Mouse (Mus musculus) gonadal fat pad, adult 2 months (tissue): Measurements from ENCODE around the gene Snx30. TPM values are rescaled to one million over a fixed set of nuclear protein-coding genes. Genes with fewer than 3 reads are reported as not detected.
"Not testable (repeated sequence)": the region's sequence is repeated elsewhere in the genome, so short reads cannot be mapped to it uniquely, and the experiment has no call there.

ENCODE experiments used
- DNase-seq: peaks from one replicate; pipeline ENCODE4 v3.0.0-alpha.2; 2012; ENCODE audit warnings: low read depth
- polyA plus RNA-seq: library from polyadenylated mRNA; depleted of rRNA; stranded (reverse); fragments of >200 nt; gene quantifications from 2 replicates; pipeline ENCODE4 v1.2.3, GENCODE M21; 2012; rRNA removed

Snx30 gene
- 6.2 and 7.0 TPM in 2 replicates for polyA plus RNA-seq

DNA sequence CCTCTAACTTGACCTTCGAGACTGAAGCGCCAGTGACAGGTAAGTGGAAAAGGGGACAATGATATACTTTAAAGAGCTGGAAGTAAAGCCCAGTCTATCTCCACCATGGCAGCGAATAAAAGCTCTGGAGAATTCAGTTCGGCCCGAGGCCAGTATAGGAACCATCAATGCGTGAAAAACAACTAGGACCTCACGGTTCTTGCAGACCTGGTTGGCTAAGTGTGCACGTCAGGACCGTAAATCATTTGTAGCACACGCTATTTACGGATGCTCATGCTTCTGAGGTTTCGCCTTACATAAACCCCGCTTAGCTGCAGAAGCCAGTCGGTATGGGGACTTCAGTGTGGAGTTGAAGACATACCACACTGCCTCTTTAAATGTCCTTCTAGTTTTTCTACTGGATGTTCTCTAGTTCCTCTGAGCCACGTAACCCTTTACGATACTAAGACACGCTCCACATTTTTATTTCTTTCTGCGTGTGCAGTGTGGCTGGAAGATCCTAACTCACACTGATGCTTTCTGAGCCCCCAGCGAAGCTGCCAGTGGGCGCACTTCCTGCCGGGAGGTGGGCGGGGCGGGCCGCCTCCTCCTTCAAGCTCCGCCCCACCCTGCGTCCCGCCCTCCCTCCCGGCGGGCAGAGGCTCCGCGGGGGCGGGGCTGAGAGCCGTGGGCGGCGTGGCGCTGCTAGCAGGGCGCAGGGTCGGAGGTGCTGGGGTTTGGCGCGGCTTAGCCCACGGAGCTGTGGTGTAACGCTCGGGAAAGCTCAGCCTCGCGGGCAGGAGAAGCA, at the start of gene Snx30:
Gene Snx30, plus strand, starts transcription at position 660 of the 787 bp plus-strand sequence.
- no peak for DNase-seq

DNA sequence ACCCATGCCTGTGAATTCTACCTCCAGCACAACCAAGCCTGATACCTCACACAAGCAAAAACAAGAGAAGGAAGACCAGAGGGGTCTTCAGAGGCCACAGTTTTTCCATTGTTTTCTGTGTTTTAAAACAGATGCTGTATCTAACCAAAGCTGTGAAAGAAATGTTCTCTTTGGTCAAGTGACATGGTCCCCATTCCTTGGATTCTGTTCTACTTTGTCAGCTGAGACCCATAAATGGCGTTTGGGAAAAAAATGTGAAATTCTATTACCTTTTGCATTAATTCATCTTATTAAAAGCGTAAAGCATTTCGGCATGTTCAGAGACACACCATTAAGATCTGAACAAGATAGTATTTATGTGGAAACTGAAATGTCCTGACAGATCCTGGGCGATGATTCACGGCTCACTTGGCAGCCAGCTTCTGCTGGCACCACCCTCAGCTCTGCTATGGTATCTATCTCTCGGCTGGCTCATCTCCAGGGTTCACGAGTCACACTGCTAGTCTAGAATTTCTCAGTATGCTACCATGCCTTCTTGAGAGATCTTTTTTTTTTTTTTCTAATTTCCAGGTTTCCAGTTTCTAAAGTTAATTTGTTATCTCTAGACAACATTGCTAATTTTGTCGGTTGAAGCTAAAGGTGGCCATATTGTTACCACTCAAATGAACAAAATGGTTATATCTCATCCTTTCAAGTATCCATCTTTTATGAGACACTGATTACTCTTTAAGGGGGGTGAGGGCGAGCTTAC, 49.1 kb upstream of the Snx30 start:
- peak; percentile 58 for DNase-seq

DNA sequence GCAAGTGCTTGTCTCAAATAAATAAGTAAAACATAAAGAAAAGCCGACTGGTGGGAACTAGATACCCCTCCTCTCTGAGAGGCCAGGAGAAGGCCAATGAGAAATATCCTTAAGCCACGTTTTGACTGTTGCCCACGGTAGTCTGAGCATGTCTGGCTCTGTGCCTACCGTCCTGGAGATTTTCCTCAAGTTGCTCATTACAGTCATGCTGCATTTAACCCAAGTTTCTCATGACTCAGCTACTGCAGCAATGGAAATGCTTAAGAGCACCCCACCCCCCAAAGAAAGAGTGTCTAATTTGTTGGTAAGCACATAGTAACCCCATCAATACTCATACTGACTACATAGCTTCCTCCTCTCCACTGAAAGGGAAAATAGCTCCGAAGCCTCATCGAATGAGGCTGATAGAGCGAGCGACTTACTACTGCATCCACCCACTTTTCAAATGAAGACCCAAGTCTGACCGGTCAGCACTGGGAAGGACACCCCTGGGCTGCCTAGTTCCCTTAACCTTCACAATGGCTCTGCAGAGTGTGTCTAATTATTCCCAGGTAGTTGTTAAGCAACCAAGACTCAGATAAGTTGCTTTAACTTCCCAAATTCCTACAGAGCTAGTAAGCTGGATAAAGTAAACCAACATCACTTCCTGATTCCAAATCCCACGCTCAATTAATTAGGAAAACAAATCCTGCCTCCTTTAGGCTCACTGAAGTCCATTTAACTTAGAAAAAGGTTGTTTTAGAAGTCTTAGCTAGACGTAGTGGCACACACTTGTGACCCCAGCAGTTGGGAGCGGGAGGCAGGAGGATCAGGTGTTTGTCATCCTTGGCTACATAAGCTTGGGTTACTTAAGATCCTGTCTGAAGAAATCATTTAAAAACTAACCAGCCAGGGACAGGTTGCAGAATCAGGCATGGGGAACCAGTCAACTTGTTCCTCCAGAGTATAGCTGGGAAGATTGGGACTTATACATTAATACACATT, 47.9 kb upstream of the Snx30 start:
- no peak for DNase-seq

DNA sequence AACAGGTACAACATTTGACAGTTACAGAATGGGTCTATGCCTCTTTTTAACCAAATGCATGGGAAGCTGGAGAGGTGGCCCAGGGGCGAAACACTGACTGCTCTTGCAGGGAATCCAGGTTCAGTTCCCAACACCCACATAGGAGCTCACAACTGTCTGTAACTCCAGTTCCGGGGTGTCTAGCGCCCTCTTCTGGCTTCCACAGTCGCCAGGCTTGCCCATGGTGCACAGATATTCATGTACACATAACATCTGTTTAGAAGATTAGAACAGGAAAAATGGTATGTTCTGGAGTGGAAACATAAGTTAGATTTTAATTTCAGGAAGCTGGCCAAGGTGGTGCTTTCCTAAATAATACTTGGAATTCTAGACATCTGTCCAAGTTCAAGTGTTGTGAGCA, 45.6 kb upstream of the Snx30 start:
- no peak for DNase-seq

DNA sequence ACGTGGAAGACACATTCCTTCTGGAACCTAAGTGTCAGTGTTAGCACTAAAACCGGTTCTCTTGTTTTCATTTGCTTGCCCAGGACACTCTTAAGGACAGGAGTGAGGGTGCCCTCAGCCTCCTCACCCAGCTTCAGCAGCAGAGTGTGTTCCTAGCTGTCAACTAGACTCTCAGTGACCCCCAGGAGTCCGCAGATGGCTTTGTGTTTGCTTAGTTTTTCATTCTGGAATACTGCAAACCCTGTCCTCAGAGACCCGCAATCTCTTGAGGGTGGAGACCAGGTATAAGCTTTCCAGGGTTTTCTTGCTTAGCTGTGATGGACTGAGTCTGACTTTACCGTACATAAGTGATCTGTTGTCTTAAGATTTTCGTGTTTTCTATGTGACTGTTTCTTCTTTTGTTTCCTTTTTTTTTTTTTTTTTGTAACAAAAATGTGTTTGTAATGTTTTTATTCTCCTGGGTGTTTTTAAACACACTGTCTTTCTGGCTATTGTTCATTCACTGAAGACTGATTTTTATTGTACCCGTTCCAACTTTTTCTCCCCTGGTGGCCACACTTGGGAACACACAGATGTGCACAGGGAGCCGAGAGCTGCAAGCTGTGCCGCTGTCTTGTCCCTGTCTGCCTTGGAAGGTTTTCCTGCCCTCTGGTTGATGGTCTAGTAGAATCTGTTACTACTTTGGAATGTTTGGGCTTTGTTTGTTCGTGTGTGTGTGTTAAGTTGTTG, 44.8 kb upstream of the Snx30 start:
- DNase-seq = no peak

DNA sequence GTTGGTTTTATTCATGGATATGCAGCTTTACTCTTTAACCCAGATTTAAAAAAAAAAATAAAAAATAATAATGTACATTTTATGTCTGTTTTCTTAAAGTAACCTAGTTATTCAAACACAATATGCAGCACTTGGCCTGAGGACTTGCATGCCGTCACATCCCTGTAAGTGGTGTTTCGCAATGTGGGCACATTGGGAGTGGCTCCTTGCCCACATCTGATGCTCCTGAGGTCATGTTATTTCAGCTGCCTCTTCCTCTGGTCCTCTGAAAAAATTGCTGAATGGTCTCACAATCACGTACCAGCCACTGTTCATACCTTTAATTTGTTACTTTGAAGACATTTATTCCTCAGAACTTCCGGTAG, 44.3 kb upstream of the Snx30 start:
- no peak for DNase-seq

DNA sequence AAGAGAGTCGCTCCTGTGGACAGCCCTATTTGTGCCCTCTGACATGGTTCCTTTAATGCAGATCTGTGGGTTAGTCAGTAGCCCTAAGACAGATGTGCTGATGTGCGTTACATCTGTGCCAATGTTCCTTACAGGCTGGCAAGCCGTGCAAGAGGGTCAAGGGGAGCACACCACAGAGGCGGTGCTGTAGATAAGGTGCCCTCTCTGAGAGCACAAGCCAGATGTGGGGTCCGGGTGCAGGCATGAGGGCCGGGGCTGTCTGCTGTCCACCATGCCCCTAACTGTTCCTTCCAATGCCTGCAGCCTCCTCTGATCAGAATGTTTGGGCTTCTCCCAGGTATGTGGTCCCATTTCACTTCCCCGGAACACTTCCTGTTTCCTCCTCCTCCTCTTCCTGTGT, 40.7 kb upstream of the Snx30 start:
- DNase-seq = no peak

DNA sequence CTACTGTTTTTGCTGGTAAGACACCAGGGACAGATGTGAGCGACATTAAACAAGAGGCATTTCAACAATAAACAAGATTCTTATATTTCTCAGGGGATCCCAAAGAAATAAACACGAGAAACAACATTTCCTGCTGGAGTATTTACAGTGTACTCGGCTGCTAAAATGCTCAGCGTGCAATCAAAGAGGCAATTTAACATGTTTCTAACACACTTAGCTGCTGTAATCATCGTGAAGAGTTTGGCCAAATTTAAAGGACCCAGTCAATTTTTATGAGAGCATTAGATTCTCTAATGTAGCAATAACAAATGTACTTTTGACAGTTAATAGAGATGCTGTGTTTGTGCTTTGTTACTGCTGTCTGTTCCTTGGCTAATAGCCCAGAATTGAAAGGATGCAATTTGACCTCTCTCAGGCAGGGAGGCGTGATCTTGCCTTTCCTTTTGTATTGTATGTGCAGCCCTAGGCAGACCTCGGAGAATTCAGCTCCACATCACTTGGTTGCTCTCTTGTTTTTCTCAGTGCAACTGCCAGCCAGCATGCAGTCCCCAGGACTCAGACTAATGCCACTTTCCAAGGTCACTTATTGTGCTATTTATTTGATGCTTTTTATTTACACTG, 40.1 kb upstream of the Snx30 start:
- DNase-seq = no peak

DNA sequence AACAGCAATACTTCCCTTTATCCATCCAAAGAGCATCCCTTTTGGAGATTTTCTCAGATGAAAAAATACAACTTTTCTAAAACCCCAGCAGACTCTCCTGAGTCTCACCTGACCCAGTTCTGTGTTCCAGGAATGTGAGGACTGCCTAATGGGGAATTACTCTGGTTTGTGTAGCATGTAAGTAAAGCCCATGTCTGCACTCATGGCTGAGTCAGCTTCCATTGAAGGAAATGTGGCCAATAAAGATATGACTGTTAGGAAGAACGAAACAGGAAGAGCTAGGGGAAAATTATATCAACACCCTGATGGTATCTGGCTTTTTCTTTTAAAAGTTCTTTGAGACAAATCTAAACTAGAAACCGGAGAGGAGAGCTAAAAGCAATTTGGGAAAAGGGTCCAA, 37.9 kb upstream of the Snx30 start:
- DNase-seq = no peak

DNA sequence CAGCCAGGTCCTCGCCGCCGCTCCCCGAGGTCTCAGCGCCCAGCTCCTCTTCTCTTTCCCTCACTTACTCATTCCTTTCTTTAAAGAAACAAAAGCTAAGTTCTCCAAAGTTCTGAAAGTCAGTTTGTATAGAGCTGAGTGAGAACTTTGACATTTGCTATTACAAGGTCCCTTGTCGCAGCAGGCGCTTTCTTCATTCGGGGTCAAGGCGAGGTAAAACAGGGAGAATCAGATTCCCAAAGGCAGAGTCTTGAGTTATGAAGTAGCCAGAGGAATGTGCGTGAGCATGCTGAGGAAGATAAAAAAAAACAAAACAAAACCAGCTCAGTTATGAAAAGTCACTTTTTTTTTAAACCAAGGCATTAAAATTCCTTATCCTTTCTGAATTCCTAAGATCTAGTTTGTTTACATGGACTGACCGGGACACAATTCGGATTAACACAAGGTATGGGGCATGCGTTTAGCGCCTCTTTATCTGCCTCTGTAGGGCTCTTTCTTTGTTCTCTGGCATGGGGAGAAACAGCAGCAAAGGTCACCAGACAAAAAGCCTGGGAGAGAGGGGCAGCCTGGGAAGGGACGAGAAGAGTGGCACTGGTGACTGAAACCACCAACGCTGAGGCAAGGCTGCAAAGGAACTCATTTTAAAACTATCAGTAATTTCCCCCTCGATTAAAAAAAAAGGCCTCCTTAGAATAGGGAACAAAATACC, 33.3 kb upstream of the Snx30 start:
- DNase-seq = no peak

DNA sequence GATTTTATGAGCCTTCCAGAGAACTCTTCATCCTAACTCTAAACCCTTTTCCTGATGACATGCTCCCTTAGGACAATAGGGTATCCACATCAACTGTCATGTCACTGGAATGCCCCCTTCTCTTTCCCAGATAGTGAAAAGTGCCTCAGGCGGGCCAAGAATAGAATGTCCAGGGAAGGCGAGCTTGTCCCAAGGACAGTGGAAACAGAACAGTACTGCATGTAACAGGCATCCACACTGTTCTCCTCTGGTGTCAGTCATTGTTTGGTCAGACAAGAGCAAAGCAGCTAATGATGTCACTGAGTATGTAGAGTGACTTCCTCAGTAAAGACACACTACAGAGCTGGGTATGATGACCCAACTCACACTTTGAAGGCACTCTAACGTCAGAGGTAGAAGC, 27.8 kb upstream of the Snx30 start:
- no peak for DNase-seq

DNA sequence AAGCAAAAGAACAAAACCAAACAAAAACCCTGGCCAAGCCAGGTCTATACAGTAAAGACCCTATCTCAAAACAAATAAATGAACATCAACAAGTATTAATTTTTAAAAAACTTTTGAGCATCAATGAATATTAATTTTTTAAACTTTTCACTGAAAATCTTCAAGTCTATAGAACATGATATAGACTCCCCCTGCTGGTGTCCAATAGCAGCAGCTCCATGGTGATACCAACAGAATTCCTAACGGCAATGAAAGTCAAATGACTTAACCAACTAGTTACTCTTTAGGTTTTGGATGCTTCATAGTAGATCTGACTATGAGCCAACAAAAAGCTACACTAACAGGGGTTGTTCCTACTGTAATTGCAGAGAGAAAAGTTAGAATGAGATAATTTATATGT, 25.1 kb upstream of the Snx30 start:
- no peak for DNase-seq

DNA sequence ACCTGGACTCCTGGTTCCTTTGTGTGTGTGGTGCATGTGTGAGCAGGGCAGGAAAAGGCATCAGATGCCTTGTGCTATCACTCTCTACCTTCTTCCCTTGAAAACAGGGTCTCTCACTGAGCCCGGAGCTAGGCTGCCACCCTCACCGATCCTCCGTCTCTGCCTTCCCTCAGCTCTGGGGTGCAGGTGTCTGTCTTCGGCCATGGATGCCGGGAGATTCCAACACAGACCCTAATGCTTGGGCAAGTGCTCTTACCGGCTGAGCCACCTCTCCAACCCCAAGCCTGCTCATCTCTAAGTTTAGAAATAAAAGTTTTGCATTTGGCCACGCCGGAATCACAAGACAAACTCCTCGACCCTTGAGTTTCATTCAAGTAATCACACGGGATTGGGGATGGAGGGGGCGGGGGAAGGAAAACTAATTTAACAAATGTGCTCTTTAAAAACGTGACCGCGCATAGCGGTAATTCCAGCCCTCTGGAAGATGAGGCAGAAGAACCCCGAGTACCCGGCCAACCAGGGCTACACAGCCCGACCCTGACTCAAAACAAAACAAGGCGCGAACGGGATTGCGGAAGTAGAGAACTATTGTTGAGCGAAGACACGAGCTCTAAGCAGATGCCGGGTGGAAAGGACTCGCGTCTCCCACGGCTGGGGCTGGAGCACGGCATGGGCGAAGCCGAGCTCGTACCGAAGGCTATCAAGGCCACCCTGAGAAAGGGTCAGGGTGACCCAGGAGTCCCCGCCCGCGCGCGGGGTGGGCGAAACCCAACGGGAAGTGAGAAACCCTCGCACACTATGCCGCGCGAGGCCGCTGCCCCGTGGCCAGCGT, 22.6 kb upstream of the Snx30 start:
- DNase-seq = no peak

DNA sequence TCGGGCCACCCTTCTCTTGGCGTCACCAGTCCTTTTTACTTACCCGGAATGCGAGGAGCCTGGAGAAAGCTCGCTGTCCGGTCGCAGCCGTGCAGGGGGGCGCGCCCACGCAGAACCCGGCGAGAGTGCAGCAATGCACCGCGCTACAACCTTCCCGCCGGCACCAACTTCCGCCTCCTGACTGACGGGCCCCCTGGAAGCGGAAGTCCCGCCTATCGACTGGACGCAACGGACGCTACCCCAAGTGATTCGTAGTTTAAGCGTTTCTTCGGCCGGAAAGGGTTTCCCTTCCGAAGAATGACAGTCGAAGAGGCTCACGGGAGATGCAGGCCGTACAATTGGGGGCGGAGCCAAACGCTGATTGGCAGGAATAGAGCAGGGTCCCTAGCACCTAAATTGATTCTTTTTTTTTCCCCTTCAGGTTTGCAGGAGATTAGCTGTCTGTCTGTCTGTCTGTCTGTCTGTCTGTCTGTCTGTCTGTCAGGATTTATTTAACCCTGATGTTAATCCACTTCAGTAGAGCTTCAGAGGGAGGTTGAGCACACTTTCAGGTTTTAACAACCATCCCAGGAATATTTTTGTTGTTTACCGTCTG, 21.9 kb upstream of the Snx30 start:
- no peak for DNase-seq

DNA sequence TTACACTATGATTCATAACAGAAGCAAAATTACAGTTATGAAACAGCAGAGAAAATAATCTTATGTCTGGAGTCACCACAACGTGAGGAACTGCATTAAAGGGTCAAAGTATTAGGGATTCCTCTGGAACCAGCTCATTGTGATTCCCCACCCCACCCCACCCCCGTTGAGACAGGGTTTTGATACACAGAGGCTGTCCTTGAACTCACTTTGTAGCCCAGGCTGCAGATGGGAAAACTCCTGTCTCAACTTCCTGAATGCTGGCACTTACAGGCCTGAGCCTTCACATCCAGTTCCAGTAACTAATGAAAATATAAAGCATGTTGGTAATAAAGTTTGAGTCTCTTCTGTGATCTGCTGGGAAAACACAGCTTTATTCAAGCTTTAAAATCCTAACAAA, 20.2 kb upstream of the Snx30 start:
- DNase-seq = no peak

DNA sequence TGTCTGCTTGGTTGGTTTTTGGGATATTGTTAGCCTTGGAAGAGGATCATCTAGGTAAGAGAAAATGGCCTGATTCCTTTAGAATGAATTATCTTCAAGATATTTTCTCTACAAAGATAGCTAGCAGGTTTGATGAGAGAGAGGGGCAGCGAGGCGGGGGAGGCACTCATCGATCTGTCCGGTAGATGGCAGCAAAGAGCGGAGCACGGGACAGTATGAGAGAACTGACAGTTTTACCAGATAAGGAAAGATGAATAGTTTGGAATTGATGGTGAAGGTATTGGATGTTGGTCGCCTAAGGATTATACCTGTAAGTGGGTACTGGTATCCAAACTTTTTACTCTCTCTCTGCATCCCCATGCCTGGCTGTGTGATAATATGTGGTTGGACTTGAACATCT, 19.0 kb upstream of the Snx30 start:
- no peak for DNase-seq

DNA sequence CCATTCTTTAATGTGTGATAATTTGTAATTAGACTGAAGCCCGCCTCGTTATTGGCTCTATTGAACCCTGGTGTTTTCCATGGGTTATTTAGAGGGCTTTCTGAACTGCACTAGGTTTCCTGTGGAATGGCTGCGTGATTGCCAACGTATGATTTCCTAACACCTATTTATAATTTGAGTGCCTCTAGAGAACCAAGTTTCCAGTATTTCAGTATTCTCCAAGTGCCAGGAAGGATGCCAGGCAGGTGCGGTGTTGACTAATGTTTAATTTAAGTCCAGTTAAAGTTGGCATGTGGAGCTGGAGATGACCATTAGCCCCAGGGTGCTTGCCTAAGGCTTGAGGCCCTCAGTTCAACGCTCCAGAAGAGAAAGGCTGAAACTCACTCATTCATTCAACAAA, 18.5 kb upstream of the Snx30 start:
- DNase-seq = no peak

DNA sequence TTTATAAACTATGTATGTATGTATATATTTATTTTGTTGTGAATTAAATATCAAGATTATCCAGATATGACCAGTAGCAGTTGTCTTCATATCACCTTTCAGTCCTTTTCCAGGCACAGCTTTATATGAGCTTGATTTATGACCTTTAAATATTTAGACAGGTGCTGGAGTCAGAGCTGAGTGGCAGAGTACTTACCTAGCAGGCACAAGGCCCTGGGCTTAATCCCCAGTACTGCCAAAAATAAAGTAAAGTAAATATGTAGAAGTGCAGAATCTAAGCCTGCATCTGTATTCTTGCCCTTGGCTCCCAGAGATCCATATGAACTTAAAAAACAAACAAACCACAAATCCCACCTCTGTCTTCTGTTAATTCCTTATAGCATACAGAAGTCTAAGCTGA, 16.6 kb upstream of the Snx30 start:
- DNase-seq = peak; percentile 34

DNA sequence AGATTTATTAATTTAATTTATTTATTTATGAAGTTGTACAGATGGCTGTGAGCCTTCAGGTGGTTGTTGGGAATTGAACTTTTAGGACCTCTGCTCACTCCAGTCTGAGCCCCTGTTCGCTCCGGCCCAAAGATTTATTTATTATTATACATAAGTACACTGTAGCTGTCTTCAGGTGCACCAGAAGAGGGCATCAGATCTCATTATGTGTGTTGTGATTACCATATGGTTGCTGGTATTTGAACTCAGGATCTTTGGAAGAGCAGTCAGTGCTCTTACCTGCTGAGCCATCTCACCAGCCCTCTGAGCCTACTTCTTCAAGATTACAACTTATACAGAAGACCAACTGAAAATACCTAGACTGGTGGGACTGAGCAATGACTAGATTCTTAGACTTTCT, 12.0 kb upstream of the Snx30 start:
- not testable (repeated sequence) for DNase-seq
